Mouse (Mus musculus) midbrain, embryonic 15.5 days (tissue): ENCODE results near the gene H2-Q4. TPM values are rescaled to one million over a fixed set of nuclear protein-coding genes. Genes with fewer than 3 reads are reported as not detected.
A peak's percentile ranks its signal among the peaks of the same experiment; 100 is the strongest.
"Not testable (repeated sequence)": the region's sequence is repeated elsewhere in the genome, so short reads cannot be mapped to it uniquely, and the experiment has no call there.

Source experiments
- ATAC-seq: fragments of 200-750 bp; cut with Nextera tagmentation; replicated peaks from 2 replicates; pipeline ENCODE4 v1.8.0; 2017; ENCODE audit warnings: moderate TSS enrichment
- H3K27ac ChIP-seq: fragments of 300-500 bp; sonication (generic); 2 replicates; pipeline ENCODE4 v1.5.1; 2015; ENCODE audit warnings: mild to moderate bottlenecking, inconsistent platforms
- H3K27me3 ChIP-seq: fragments of 300-500 bp; sonication (generic); replicated peaks from 2 replicates; pipeline ENCODE4 v1.6.1; 2015; ENCODE audit warnings: inconsistent platforms
- H3K36me3 ChIP-seq: fragments of 300-500 bp; sonication (generic); replicated peaks from 2 replicates; pipeline ENCODE4 v1.6.1; 2015; ENCODE audit warnings: inconsistent platforms
- H3K4me1 ChIP-seq: fragments of 300-500 bp; sonication (generic); 2 replicates; pipeline ENCODE4 v1.6.1; 2015; ENCODE audit warnings: inconsistent platforms
- H3K4me2 ChIP-seq: fragments of 300-500 bp; sonication (generic); 2 replicates; pipeline ENCODE4 v1.6.1; 2015; ENCODE audit warnings: inconsistent platforms, mild to moderate bottlenecking, moderate library complexity
- H3K4me3 ChIP-seq: fragments of 300-500 bp; sonication (generic); 2 replicates; pipeline ENCODE4 v1.5.1; 2015; ENCODE audit warnings: mild to moderate bottlenecking, inconsistent platforms
- H3K9ac ChIP-seq: fragments of 300-500 bp; sonication (generic); 2 replicates; pipeline ENCODE4 v1.6.1; 2015; ENCODE audit warnings: mild to moderate bottlenecking, inconsistent platforms
- H3K9me3 ChIP-seq: fragments of 300-500 bp; sonication (generic); 2 replicates; pipeline ENCODE4 v1.6.1; 2016; ENCODE audit warnings: inconsistent platforms
- WGBS: fragments of 180-500 bp; shearing (Covaris S2); methylation state at CpG from one replicate; pipeline ENCODE4 v1.1.7; 2015; ENCODE audit warnings: mixed read lengths; 5-methylcytosine and 5-hydroxymethylcytosine counted together
- polyA plus RNA-seq: library from polyadenylated mRNA; unstranded; fragments of >200 nt; fragmentation: Nextera tagmentation; extraction: Ambion mirVana; gene quantifications from 2 replicates; pipeline ENCODE4 v1.2.1, GENCODE M21; 2015

Gene H2-Q4
- polyA plus RNA-seq, 1 experiment from 2014 or later, result 0.88 TPM

- H3K9me3 ChIP-seq, H3K36me3 ChIP-seq, H3K4me1 ChIP-seq, H3K4me3 ChIP-seq, H3K4me2 ChIP-seq, H3K9ac ChIP-seq, H3K27ac ChIP-seq, ATAC-seq: not testable (repeated sequence)
- peaks cover 18% of the 10 kb centered on the region for H3K27me3 ChIP-seq
- WGBS, result 87% methylated on average over 5 of the region's 5 CpGs
Measured at GRCm38 (mm10) chr17:35422360-35422759, 42.9 kb downstream of the H2-Q4 start.

- ATAC-seq, H3K9ac ChIP-seq, H3K27ac ChIP-seq, H3K9me3 ChIP-seq, H3K4me2 ChIP-seq, H3K36me3 ChIP-seq, H3K4me1 ChIP-seq, H3K4me3 ChIP-seq: not testable (repeated sequence)
- 80% methylated on average over 3 of the region's 3 CpGs for WGBS
- H3K27me3 ChIP-seq, result peaks cover 18% of the 10 kb centered on the region
Measured at GRCm38 (mm10) chr17:35423131-35423810, 43.9 kb downstream of the H2-Q4 start.

- H3K9ac ChIP-seq, H3K36me3 ChIP-seq, H3K9me3 ChIP-seq, H3K4me3 ChIP-seq, H3K27ac ChIP-seq, H3K4me1 ChIP-seq, H3K4me2 ChIP-seq, ATAC-seq: not testable (repeated sequence)
- peaks cover 18% of the 10 kb centered on the region for H3K27me3 ChIP-seq
- WGBS, result 90% methylated on average over 3 of the region's 3 CpGs
Measured at GRCm38 (mm10) chr17:35424106-35424505, 44.7 kb downstream of the H2-Q4 start.

GRCm38 (mm10) chr17:35424624-35425416, 45.4 kb downstream of the H2-Q4 start, which contains the start of gene H2-Q6:
Gene H2-Q6 (plus strand): TSS chr17:35424850.
- 0 out of 2 replicates have a peak within 1 kb of the TSS, but pooled peaks have one; percentile 23 for H3K9ac ChIP-seq
- H3K4me1 ChIP-seq, H3K9me3 ChIP-seq, H3K36me3 ChIP-seq, H3K27ac ChIP-seq: not testable (repeated sequence)
- peak; percentile 77 for ATAC-seq
- WGBS, result 1% methylated on average over 58 of the region's 66 CpGs
- H3K4me3 ChIP-seq, result peak within 1 kb of the TSS; percentile 39
- peaks cover 18% of the 10 kb centered on the region for H3K27me3 ChIP-seq
- H3K4me2 ChIP-seq, result peak within 1 kb of the TSS; percentile 69

DNA sequence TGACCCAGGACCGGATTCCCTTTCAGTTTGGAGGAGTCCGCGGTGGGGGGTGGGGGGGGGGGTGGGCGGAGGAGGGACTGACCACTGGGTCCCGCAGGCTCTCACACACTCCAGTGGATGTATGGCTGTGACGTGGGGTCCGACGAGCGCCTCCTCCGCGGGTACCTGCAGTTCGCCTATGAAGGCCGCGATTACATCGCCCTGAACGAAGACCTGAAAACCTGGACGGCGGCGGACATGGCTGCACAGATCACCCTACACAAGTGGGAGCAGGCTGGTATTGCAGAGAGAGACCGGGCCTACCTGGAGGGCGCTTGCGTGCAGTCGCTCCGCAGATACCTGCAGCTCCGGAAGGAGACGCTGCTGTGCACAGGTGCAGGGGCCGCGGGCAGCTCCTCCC, 46.1 kb downstream of the H2-Q4 start:
- Histone ChIP-seq H3K4me3 (peak overlapping the region; percentile 39), H3K27me3 (peaks cover 18% of the 10 kb centered on the region), H3K4me2 (peak overlapping the region; percentile 69)
- not testable (repeated sequence) for H3K9ac ChIP-seq, H3K27ac ChIP-seq, H3K4me1 ChIP-seq, H3K9me3 ChIP-seq, H3K36me3 ChIP-seq
- ATAC-seq, result peak; percentile 22; the same call in 1 of the 2 replicates
- 13% methylated on average over 28 of the region's 28 CpGs for WGBS

GRCm38 (mm10) chr17:35428883-35429282, 49.5 kb downstream of the H2-Q4 start:
- not testable (repeated sequence) for H3K9ac ChIP-seq, H3K36me3 ChIP-seq, H3K4me1 ChIP-seq, ATAC-seq, H3K4me2 ChIP-seq, H3K4me3 ChIP-seq, H3K27ac ChIP-seq, H3K9me3 ChIP-seq
- 89% methylated on average over 6 of the region's 6 CpGs for WGBS
- H3K27me3 ChIP-seq, result peaks cover 16% of the 10 kb centered on the region

DNA sequence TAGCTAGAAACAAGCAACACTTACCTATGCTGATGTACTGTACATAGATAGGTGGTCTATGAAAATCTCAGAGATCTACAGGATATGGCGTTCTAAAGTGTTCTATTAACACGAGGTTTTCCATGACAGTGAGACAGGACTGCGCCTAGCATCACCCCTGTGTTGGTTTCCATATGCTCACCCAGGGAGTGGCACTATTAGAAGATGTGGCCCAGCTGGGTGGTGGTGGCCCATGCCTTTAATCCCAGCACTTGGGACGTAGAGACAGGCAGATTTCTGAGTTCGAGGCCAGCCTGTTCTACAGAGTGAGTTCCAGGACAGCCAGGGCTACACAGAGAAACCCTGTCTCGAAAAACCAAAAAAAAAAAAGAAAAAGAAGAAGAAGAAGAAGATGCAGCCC, 51.3 kb downstream of the H2-Q4 start:
- not testable (repeated sequence) for H3K9me3 ChIP-seq, H3K36me3 ChIP-seq, H3K4me2 ChIP-seq, ATAC-seq, H3K9ac ChIP-seq, H3K4me3 ChIP-seq, H3K27me3 ChIP-seq, H3K27ac ChIP-seq, H3K4me1 ChIP-seq
- WGBS, result 88% methylated on average over 6 of the region's 6 CpGs

GRCm38 (mm10) chr17:35432167-35432566, 52.8 kb downstream of the H2-Q4 start:
- H3K4me2 ChIP-seq, H3K27ac ChIP-seq, H3K9me3 ChIP-seq, ATAC-seq, H3K4me1 ChIP-seq, H3K9ac ChIP-seq, H3K36me3 ChIP-seq, H3K4me3 ChIP-seq, H3K27me3 ChIP-seq: not testable (repeated sequence)
- 86% methylated on average over 3 of the region's 3 CpGs for WGBS

DNA sequence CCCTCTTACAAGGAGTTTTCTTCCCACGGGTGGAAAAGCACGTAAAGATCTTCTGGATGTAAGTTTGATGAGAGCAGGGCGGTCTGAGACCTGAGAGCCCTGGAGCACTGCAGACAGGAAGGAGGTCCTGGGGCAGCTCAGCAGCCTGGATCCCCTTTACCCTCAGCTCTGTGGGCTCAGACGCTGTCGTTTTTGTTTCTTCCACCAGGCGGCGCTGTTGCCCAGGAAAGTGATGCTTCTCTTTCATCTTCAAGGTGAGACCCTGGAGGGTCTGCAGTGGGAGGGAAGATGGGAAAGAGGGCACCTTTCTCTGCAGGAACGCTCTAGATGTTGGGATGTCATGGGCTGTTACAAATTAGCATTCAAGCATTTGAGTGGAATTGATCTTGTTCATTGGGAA, 55.4 kb downstream of the H2-Q4 start:
- not testable (repeated sequence) for H3K4me2 ChIP-seq, H3K9me3 ChIP-seq, H3K4me1 ChIP-seq, H3K4me3 ChIP-seq, ATAC-seq, H3K9ac ChIP-seq, H3K27me3 ChIP-seq, H3K36me3 ChIP-seq, H3K27ac ChIP-seq
- 10% methylated on average over 8 of the region's 8 CpGs for WGBS

Other genes with a start within 250 kb of the H2-Q4 start
- gene Apom, start 247.6 kb upstream of the H2-Q4 start, polyA plus RNA-seq, result 0.56 and 1.4 TPM in 2 replicates
- gene Bag6, start 244.4 kb upstream of the H2-Q4 start, polyA plus RNA-seq, result 82.9 and 83.4 TPM in 2 replicates
- gene Prrc2a, start 214.7 kb upstream of the H2-Q4 start, polyA plus RNA-seq, result 188 and 203 TPM in 2 replicates
- 7.3 and 8.2 TPM in 2 replicates for gene Aif1, start 203.5 kb upstream of the H2-Q4 start, polyA plus RNA-seq
- 7.6 and 9.2 TPM in 2 replicates for gene Lst1, start 191.2 kb upstream of the H2-Q4 start, polyA plus RNA-seq
- gene Ltb, start 185.2 kb upstream of the H2-Q4 start, polyA plus RNA-seq, result 0.58 and 0.78 TPM in 2 replicates
- gene Tnf, start 177.6 kb upstream of the H2-Q4 start, polyA plus RNA-seq, result not detected in 2 replicates
- gene Lta, start 174.3 kb upstream of the H2-Q4 start, polyA plus RNA-seq, result 0.32 and 0.69 TPM in 2 replicates
- 1.6 TPM in 1 of 2 replicates, not detected in the other for gene Gm16181, start 158.8 kb upstream of the H2-Q4 start, polyA plus RNA-seq
- 94.4 and 100 TPM in 2 replicates for gene Atp6v1g2, start 146.0 kb upstream of the H2-Q4 start, polyA plus RNA-seq
- 11.7 and 11.8 TPM in 2 replicates for gene Nfkbil1, start 143.8 kb upstream of the H2-Q4 start, polyA plus RNA-seq
- gene Ddx39b, start 137.9 kb upstream of the H2-Q4 start, polyA plus RNA-seq, result 379 and 391 TPM in 2 replicates
- 93.4 and 105 TPM in 2 replicates for gene H2-D1, start 116.9 kb upstream of the H2-Q4 start, polyA plus RNA-seq
- 0.54 and 0.70 TPM in 2 replicates for gene H2-Q1, start 59.2 kb upstream of the H2-Q4 start, polyA plus RNA-seq
- 3.0 and 3.8 TPM in 2 replicates for gene H2-Q2, start 37.4 kb upstream of the H2-Q4 start, polyA plus RNA-seq
- 0.89 and 1.1 TPM in 2 replicates for gene H2-Q6, start 45.2 kb downstream of the H2-Q4 start, polyA plus RNA-seq
- 2.7 and 4.0 TPM in 2 replicates for gene H2-Q7, start 59.5 kb downstream of the H2-Q4 start, polyA plus RNA-seq
- gene H2-Q10, start 90.5 kb downstream of the H2-Q4 start, polyA plus RNA-seq, result 0.26 and 1.6 TPM in 2 replicates
- 0.12 TPM in 1 of 2 replicates, not detected in the other for gene Pou5f1, start 126.4 kb downstream of the H2-Q4 start, polyA plus RNA-seq
- gene Tcf19, start 137.2 kb downstream of the H2-Q4 start, polyA plus RNA-seq, result 10.8 and 13.1 TPM in 2 replicates
- gene Cchcr1, start 137.5 kb downstream of the H2-Q4 start, polyA plus RNA-seq, result 3.5 and 3.7 TPM in 2 replicates
- gene Psors1c2, start 153.6 kb downstream of the H2-Q4 start, polyA plus RNA-seq, result 0.56 and 0.96 TPM in 2 replicates
- gene Cdsn, start 172.5 kb downstream of the H2-Q4 start, polyA plus RNA-seq, result 0.06 TPM in 2 replicates
- not detected in 2 replicates for gene 2300002M23Rik, start 187.8 kb downstream of the H2-Q4 start, polyA plus RNA-seq
- not detected in 2 replicates for gene Sfta2, start 221.9 kb downstream of the H2-Q4 start, polyA plus RNA-seq
- gene Gm9573, start 247.0 kb downstream of the H2-Q4 start, polyA plus RNA-seq, result not detected in 2 replicates